Mouse (Mus musculus) testis, postnatal 10 days (tissue): Measurements from ENCODE around the gene Rorb.

Source experiments
- DNase-seq: peaks from one replicate; pipeline ENCODE4 v3.0.0; 2021; ENCODE audit warnings: low spot score

Gene Rorb

DNA sequence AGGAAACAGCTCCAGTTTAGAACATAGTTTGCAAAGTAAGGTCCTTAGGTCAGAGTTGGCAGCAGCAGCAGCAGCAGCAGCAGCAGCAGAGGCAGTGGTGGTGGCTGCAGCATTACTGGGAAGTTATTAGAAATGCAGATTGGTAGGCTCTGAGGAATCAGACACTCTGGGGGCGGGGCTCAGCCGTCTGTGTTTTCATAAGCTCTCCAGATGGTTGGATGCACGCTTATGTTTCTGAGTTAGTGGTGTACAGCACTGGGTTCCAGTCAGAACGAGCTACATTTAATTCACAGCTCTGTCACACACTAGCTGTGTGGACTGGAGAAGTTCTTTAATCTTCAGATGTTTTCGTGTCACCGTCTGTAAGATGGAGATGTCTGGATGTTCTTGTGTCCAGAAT lies 105.9 kb downstream of the Rorb start:
- peak; percentile 39 for DNase-seq

DNA sequence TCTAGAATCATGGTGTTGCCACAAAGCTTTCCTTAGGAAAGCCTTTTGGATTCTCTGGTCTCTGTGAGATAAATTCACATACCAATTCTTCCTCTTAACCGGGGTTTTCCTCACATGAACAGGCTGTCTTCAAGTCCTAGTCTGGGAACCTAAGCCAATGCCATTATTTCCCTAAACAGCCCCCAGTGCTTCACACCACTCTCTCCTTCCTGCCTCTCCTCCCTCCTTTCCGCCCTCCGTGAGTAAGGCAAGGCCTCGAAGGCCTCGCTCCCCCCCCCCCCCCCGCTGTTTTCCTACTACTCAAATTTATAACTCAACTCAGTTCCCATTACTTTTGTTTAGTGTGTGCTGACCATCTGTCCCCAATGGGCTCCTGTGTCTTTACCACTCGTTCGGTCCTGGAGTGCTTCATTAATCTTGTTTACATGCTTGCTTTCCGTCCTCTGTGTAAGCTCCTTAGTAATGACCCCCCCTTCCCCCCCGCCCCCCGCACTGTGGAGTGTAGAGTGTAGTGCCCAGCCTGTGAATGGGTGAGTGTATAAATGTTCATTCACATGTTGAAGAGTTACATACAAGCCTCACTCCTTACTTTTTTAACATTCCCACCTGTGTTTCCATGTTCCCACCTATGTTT lies 106.9 kb downstream of the Rorb start:
- no peak for DNase-seq

DNA sequence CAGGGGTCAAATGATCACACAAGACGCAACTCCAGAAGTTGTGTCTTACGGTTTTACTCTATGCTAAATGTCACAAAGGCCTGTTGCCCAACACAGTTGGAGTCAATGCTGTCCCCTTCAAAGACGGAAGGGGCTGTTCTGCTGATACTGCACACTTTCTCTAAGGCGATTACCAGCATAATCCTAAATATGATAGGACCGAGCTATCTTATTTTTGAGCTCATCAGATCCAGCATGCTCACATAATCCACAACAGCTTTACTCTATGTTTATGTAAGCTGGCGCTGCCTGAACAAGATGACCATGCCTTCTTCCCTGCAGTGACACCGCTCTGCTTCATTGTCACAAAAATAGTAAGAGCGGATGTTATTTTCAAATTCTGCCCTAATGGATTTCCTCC lies 112.0 kb downstream of the Rorb start:
- no peak for DNase-seq

DNA sequence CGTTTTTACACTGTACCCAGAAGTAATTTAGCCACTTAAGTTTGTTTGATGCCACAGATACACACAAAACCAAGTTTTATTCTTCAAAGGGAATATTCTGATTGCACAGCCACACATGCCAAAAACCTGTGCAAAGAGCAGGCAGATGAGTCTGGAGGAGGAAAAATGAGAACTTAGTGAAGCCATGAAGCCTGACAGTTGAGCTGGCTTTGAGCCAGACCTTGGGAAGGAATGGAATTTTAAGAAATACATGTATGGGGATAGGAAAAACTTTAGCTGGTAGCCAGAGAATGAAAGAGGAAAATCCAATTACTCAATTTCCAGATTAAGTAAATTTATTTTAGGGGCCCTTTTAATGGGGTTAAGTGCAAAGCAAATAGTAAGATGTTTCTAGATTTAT lies 113.3 kb downstream of the Rorb start:
- DNase-seq: no peak

DNA sequence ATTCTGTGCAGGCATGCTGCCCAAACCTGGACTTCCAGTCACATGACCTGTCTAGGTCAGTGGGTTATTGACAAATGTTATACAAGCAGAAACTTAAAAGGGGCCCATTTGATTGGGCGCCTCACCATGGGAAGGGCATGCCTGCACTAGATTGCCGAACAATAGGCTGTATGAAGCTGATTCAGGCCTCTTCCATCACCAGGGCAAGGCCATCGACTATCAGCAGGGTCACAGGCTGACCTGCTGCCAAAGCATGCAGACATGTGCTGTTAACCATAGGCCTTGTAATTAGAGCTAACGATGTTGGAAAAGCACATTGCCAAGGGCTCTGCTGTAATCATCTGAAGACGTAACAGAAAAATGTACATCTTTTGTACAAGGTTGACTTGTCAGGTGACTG lies 131.0 kb downstream of the Rorb start:
- no peak for DNase-seq

DNA sequence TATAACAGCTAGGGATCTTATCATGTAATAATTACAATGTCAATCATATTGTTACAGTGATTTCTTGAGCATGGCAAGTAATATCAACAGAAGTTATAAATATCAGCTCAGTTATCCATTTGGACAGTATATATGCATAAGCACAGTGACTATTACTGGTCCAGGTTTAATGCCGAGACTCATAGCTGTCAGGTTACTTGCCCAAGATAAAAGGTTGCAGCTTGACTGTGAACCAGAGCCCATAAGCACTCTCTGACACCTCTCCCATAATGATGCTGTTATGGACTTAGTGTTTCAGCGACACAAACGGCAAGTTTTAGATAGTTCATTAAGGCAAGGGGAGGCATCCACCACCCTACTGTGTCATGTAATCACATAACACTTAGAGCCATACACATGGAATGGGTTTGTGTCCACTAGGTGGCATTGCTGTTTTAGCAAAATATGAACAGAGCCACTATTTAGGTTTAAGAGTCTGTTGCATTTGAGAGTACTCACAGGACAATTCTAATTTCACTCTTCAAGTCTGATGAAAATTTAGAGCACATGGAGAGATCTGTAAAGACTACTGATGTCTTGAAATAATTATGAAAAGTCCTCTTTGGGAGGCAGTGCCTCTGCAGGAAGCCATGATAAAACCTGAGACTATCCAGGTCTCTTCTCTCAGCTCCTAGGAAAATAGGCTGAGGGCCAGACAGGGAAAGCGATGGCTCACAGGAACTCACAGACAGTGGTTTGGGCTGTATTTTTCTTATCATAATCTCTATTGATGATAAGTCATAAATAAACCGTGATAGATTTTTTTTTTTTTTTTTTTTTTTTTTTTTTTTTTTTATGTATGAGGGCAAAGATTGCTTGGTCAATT lies 136.0 kb downstream of the Rorb start:
- DNase-seq: no peak

DNA sequence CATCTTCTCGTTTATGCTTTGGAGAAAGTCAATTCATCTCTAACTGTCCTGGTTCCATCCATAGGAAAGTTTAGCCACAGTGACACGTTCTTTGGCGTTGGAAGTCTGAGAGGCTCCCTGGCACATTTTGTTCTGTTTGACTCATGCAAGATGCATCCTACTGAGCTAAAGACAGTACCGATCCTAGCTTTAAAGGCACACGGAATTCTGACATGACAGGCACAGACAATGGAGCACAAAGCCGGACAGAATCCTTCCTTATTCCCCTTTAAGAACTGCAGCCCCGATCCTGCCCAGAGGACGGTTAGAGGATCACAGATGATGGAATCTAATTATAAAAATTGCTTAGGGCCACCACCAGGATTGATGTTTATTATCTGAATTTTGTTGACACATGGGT lies 141.6 kb downstream of the Rorb start:
- no peak for DNase-seq

DNA sequence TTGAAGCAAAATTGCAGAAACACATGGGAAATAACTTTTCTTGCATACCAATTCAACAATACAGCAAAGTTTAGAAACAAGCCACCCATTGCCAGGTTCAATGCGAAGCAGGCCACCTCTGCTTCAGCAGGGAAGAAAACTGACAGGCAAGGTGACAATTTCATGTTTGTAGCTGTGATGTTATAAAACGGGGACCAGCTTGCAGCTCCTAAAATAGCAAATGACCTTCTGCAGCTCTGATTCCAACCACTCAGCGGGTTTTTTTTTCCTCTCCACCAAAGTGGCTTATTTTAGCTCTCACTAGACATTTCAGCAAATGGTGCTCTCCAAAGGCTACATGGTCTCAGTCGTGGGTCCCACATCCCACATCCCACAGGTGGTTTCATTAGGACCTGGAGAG lies 143.7 kb downstream of the Rorb start:
- DNase-seq: no peak

DNA sequence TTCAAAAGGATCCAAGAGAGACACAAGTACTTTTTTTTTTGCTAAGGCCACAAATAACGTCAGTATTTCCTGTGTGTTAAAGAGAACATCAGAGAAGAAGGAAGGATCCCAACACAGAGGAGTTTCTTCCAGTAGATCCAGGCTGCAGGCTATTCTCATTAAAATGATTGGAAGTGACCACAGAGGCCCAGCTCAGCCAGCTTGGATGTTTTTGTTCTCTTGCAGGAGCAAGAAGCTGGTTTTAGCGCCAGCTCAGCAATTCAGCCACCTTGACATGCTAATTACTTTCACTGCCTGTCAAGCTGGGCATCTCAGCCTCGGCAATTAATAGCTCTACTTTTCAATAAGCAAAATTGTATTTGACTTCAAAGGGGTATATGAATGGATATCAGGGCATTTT lies 151.1 kb downstream of the Rorb start:
- no peak for DNase-seq

DNA sequence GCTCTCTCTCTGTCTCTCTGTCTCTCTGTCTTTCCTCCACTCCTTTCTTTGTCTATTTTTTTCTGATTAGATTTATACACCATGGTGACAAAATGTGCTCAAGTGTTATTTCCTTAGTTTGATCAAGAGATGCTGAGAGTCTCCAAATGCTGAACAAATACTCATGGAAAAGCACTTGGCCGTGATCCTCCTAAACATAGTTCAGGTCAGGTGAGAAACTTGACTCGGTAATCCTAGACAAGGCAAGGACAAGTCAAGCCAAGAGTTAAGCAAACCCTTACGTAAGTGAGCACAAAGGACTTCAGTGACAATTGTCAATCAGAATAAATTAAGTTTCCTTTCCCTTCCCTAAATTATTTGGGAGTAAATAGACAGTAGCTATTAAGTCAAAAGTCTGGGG lies 158.2 kb downstream of the Rorb start:
- no peak for DNase-seq

DNA sequence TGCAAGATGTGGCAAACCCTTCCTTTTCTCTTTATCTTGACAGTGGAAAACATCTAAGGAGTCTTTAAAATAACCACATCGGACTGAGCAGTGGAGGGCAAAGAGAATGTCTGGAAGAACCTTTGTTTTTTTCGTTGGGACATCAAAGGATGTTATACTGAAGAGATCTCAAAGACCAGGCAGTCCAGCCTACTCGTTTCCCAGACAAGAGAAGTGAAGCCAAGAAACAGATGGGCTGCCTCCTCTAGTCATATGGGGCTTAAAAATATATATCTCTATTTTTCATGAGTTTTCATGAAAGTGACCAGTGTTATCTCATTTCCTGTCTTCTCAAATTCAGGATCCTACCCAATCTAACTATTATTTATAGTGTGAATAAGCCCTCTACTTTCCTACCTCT lies 163.8 kb downstream of the Rorb start:
- DNase-seq: no peak

DNA sequence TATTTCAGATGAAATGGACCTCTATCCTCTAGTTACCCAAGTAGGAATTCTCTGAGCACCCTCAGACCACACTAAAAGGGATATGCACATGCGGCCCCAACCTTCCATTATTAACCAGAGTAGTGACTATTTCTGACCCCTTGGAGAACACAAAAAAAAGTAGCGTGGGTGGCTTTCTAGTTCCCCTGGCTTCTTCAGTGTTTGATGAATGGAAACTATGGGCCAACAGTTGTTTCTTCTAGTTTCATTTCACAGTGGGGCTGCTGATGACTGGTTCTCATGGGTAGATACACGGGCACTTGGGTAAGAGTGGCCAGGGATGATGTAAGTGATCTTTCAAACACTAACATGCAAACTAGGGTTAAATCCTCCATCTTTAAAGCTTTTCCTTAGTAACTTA lies 165.7 kb downstream of the Rorb start:
- no peak for DNase-seq

DNA sequence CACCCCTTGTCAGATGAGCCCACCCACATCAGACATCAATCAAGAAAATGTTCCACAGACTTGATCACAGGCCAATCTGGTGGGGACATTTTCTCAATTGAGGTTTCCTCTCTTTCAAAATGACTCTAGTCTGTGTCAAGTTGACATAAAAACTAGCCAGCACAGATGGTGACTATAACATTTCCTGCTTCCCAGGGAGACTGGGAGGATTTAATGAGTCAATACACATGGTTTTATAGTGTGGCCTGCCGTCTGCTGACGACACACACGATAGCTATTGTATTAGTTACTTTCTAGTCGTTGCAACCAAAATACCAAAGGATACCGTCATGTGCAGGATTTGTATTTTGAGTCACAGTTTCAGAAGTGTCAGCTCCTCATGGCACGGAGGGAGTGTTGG lies 169.6 kb downstream of the Rorb start:
- DNase-seq: no peak

DNA sequence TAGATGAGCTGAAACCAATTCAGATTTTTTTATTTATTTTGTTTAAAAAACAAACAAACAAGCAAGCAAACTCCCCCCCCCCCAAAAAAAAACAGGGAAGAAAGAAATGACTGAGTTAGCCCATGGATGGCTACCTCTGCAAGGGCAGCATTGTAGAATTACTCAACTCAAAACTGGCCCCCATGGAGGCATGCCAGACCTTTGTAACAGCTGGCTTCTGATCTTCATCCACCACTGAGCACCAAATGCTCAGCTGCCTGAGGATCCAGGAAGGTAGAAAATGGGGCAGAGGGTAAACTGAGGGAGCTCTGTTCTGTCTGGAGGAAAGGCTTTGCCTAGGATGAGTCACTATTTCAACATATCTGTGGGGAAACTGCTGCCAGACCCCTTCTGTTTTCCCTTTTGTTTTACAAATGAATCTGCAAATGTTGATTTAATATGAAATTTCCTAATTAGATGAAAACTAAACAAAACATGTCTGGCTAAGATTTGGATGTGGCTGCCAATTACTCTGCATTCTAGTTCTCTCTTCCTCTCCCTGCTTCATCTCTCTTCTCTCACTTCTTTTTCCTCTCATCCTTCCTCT lies 199.1 kb downstream of the Rorb start:
- no peak for DNase-seq

DNA sequence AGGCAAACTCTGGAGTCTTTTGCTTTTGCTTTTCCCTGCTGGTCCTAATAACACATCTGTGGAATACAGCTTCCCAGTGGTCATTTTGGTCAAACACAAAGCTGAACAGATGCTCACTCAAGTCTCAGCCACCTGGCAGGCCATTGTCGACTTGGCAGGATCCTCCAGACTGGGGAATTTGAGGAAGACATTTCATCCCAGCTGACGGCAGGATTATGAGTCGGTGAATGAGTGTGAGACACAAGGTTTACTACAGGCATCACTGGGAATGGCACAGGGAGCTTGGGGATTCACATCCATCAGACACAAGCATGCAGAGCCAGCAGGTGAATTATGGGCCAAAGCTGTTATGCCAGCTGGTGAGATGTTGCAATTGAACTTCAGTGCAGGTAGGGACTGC lies 201.4 kb downstream of the Rorb start:
- DNase-seq: no peak

DNA sequence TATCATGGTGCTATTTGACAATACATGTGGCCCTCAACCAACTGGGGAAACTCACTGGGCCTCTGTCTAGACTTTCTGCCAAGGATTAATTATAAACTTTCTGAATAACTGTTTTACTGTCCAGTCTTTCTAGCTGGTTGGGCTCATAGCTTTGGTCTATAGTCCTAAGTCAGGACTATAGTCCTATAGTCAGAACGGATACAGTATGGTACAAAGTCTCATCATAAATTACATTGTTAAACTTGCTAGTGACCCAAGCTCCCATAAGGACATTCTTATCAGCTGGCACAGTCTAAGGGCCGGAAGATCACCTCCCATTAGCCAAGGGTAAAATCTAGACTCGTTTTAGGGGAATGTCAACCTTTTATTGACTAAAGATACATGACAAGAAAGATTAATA lies 205.5 kb downstream of the Rorb start:
- DNase-seq: no peak

DNA sequence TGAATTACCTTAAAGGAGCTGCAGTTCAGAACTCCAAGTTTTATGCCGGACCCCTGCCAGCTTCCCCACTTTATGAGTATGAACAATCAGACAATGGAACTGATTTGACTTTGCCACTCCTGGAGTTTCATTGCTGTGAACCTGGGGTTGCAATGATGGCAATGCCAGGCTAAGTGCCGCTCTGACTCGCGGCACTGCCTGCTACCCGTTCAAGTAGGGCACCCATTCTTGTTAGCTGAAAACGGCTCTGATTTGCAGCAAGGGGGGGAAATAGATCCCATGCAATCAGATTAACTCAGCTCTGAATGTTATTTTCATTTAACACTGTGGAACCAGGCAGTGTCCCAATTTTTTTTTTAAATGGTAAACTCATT lies 208.3 kb downstream of the Rorb start:
- no peak for DNase-seq

DNA sequence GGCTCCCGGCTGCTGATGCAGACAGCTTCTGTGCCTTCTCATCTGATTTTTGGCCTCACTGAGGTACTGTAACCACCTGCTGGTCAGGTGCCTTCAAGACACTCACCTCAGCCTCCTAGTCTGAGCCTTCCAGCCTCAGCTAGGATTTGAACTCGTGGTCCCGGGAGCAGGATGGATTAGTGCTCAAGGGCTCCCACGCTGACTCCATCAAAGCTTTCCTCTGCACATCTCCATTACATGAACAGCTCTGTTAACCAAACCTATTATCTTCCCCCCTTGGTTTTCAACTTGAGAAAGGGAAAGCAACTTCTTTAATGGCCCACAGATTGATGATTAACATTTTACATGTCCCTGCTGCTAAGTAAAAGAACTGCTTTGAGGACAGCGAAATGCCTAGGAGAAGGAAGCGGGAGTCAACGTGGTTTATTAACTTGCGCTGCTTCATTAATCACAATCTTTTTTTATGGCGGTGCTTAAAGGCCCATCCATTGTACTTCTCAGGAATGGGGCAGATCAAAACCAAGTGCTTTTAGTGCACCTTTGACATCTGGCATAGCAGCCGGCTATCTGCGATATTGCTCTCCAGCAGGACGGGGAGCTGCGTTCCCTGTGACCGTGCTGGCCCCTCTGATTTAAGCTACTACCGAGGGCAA lies 208.8 kb downstream of the Rorb start:
- no peak for DNase-seq

DNA sequence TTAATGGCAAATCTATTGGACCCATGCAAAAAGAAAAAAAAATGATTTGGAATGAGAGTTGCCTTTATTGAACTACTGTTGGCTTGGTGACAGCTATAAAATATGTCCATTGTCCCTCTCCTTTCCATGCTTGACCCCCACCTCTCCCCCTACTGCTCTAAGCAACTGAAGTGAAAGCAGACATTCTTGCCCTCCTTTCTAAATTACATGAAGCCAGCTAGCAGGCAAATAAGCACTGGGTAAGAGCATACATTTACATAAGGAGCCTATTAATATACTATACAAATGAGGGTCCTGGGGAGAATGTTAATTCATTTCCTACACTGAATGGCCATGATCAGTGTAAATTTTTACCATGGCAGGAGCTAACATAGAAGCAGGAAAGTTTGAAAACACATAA lies 212.8 kb downstream of the Rorb start:
- no peak for DNase-seq

DNA sequence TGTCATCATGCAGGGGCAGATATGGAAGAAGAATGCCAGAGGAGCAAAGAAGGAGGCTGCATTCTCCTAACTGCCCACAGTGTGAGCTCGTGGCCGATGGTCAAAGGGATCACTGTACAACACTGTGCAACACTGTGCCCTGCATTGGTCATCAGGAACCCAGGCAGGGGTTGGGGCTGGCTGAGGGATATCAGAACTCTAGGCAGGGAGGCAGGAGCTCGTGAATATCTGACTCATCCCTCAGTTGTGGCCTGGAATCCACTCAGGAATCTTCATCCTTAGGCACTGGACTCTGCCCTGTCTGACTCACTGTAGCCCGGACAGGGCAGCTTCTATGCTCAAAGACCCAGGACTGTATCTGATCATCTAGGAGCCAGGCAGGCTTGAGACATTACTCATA lies 220.8 kb downstream of the Rorb start:
- DNase-seq: no peak

DNA sequence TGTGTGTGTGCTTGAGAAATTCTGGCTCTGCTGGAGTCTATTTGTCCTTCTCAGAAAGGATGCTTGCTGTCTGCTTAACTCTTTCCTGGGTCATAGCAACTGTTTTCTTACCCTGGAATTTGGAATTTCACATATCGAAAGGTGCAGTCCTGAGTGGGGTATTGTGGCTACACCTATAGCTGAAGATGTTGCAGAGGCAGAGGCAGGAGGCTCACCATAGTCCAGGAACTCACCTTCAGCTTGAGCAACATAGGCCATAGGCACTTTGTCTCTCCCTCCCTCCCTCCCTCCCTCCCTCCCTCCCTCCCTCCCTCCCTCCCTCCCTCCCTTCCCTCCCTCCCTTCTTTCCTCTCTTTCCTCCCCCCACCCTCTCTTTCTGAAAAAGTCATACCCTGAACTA lies 221.4 kb downstream of the Rorb start:
- no peak for DNase-seq

DNA sequence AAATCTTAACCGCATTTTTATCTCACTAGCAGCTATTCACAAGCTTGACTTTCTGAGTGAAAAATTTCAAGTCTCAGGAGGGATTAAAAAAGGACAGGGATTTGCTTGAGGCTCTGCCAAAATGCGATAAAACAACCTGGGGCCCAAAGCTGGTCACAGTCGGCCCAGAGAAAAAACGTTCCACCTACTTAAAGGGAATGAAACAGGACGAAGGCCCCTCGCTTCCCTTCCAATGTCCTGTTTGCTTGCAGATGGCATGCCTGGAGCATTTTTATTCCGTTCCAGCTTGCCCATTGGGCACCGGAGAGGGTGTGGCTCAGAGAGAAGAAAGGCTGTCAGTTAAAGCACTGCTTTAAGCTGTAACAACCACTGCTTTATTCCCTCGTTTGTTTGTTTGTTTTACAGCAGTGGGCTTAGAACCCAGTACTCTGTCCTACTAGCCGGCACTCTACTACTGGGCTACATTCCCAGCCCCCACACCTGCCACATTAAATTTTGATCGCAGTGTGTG lies 221.8 kb downstream of the Rorb start:
- DNase-seq: no peak
